Mouse (Mus musculus): ENCODE results near the gene Snx32.

Gene Snx32

GRCm38 (mm10) chr19:5457746-5458442 is 52.4 kb downstream of the Snx32 start, which contains the start of gene Ccdc85b:
Gene Ccdc85b, minus strand, starts transcription at chr19:5457894.
- no peak for DNase-seq (ENCODE audit: low spot score)

GRCm38 (mm10) chr19:5456922-5457745 is 53.2 kb downstream of the Snx32 start:
- DNase-seq (ENCODE audit: low spot score): peak; percentile 91

DNA sequence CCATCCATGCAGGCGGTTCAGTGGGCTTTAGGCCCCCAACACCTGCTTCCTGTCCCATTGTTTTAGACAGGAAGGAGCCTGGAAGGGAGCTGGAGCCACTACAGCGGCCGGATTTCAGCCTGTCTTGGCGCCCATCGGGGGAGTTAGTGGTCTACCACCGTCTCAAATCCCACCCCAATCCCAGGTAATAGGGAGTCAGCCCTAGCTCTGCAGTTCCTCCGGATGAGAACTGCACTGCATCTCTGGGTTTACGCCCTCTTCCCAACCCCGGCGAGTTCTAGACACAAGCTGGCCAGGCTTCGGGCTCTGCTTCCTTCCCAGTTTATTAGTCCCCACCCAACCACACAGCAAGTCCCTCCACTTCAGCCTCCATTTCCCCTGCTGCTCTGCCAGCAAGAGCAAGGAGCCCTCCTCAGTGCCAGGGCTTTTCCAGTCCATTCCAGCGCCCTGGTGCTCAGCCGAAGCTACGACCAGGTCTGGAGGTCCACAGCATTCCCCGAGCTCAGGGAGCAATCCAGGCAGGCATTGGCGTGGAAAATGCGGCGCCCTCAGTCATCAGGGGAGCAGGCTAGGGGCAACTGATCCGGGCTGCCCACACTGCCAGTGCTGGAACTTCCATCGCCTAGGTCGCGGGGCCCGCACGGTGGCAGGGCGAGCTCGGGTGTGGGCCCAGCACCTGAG is 54.0 kb downstream of the Snx32 start:
- no peak for DNase-seq (ENCODE audit: low spot score)

DNA sequence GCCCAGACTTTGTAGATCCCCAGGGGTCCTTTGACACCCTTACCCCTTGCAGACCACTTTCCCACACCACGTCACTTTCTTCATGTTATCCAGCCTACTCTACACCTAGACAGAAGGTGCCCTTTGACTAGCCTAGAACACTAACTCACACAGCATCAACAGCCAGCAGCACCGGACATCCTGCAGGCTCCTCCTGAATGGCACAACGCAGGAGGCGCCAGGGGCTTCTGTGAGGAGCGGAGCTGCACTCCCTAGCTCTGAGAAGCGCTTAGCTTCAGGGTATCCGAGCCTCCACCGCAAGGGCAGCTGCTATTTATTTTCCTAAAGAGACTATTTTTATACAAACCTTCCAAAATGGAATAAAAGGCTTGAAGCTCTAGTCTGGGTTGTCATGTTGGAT is 54.8 kb downstream of the Snx32 start:
- DNase-seq (ENCODE audit: low spot score): no peak

- no peak for DNase-seq (ENCODE audit: low spot score)
Observed at GRCm38 (mm10) chr19:5455037-5455436, 55.3 kb downstream of the Snx32 start.

DNA sequence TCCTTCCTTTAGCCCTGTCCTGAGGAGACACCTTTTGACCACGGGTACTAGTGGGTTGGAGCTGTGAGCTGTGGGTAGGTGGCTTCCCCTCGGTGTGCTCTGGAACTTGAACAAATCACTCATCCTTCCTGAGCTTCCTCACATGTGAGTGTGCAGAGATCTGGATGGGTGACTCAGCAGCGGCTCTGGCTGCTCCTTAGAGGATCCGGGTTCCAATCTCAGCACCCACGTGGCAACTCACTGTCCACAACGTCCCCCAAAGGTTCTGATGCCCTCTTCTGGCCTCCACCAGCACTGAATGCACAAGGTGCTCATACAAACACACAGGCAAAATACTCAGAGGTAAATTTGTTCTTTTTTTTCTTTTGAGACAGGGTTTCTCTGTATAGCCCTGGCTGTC is 58.6 kb downstream of the Snx32 start:
- no peak for DNase-seq (ENCODE audit: low spot score)

DNA sequence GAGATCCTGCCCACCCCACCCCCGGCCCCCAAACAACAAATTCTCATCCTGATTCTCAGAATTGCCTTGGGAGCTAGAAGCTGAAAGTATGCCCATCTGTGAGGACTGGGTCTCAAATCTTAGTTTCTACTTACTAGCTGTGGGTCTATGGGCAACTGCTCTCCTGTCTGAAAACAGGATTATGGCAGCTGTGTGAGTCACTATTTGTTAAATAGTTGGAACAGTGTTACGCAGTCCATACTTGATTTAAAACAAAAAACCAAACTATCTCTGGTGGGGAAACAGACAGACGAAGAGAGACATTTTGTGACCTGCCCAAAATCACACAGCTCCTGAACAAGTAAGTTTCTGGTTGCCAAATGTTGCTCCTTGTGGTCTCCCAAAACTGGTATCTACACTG is 60.7 kb downstream of the Snx32 start:
- no peak for DNase-seq (ENCODE audit: low spot score)

DNA sequence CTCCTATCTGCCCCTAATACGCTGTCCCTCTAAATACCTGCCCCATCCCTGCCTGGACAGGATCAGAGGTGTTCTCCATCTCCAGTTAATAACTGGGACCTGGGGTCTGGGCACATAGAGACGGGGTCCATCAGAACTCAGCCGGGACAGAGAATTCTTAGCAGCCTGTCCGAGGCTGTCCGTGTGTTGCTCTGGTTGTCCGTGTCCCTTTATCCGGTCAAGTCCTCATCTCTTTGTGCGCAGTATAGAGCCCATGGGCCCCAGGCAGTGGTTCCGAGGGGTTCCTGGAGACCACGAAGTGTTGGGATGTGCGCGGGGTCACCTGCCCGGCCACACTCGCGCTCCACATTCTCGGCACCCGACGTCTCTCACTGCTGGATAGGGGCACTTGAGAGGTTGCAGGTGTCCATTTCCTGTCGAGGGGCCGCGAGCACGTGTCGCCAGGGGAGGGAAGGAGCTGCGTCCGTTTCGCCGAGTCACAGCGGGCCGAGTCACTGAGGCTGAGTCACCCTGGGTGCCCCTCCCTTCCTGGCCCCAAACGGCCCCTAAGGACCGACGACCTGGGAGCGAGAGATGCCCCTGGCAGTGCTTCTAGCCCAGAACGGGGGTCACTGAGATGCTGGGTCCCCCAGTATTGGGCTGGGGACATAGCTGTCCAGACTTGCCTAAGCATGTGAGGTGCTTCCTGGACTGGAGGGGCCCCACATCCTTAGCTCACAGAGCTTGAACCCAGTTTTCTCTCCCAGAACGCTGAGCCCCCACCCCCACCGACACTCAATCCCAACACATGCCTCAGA is 61.8 kb downstream of the Snx32 start:
- no peak for DNase-seq (ENCODE audit: low spot score)

- DNase-seq (ENCODE audit: low spot score): peak; percentile 73
Observed at GRCm38 (mm10) chr19:5447515-5448353, 62.6 kb downstream of the Snx32 start, which contains the start of gene Fosl1. Gene Fosl1, plus strand, starts transcription at chr19:5447547.

DNA sequence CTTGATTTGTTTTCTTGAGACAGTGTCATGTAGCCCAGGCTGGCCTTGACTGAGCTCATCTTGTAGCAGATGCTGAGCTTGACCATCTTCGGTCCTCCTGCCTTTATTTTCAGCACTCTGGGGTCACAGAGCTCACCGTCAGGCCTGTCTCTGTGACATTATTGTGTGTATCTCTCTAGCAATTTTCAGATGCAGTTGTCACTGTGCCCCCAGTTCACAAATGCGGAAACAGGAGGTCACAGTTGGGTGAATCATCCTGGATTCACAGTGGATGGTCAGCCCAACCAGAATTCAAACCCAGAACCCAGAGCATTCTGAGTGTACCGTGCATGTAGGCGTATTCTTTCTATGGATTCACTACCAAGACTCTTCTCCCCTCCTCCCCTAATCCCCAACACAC is 64.6 kb downstream of the Snx32 start:
- no peak for DNase-seq (ENCODE audit: low spot score)

- DNase-seq (ENCODE audit: low spot score): no peak
Observed at GRCm38 (mm10) chr19:5444954-5445353, 65.4 kb downstream of the Snx32 start.

DNA sequence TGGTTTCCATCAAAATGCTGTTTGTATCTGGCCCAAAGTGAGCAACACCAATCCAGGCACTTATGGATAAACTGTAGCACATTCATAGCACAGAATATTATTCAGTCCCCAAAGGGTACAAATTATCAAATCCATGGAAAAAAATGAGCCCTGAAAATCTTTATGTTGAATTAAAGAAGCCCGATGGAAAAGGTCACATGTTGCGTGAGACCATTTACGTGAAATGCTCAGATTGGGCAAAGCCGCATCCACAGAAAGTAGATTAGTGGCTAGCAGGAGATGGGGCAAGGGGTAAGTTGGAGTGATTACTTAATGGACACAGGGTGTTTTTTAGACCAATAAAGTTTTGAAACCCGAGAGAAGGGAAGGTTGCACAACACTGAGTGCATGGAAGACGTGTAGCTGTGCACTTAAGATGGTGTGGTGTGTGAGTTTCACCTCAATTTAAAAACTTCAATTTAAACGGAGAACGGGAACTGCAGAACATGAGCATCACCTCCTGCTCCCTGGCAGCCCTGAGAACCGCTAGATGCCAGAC is 65.9 kb downstream of the Snx32 start:
- no peak for DNase-seq (ENCODE audit: low spot score)

Measured in yolk sac, embryonic 10.5 days (tissue).